In genomic region chr4:134496595-134497210, GRCm38 (mm10) we compare ENCODE assay signal across 8 mouse cellular contexts. TPM values are rescaled to one million over a fixed set of nuclear protein-coding genes. Genes with fewer than 3 reads are reported as not detected.
A peak's percentile ranks its signal among the peaks of the same experiment; 100 is the strongest.
DNase-seq lines count a peak whose midpoint lies in the region; ATAC-seq and TF ChIP-seq lines count a peak whose summit lies in the region.

TSS of gene Paqr7 (plus strand) at chr4:134496697.

- in situ Hi-C loops in ES-E14 (cut with MboI; ENCODE audit: low sequenced_read_pairs in 2 of 2, unreplicated experiment in 2 of 2): no loop called here

- H3K4me3 ChIP-seq in ES-E14 (ENCODE audit: insufficient read depth in 1 of 2, low read depth in 1 of 2, low read length in 2 of 2, poor library complexity in 1 of 2, severe bottlenecking in 1 of 2): peak within 1 kb of the TSS; percentile 20 to 53; a peak in 2 of 4 replicates
- peak within 1 kb of the TSS; percentile 52 for H3K4me3 ChIP-seq in forebrain, embryonic 16.5 days (replicated peaks; ENCODE audit: low read length)
- H3K4me3 ChIP-seq in liver, postnatal 0 days (ENCODE audit: low read depth, low read length): peak within 1 kb of the TSS; percentile 65
- peak within 1 kb of the TSS; percentile 46 for H3K4me3 ChIP-seq in neural tube, embryonic 11.5 days (ENCODE audit: low read depth, low read length)
- peak within 1 kb of the TSS; percentile 62 for H3K4me3 ChIP-seq in stomach, embryonic 16.5 days (replicated peaks; ENCODE audit: low read length)

- no peak within 1 kb of the TSS for H3K9ac ChIP-seq in ES-E14 (ENCODE audit: insufficient read depth, low read depth, low read length, poor library complexity, severe bottlenecking)
- peak within 1 kb of the TSS; percentile 70 for H3K9ac ChIP-seq in forebrain, embryonic 16.5 days (replicated peaks; ENCODE audit: low read depth, low read length)
- peak within 1 kb of the TSS; percentile 69 for H3K9ac ChIP-seq in liver, postnatal 0 days (replicated peaks)
- peak within 1 kb of the TSS; percentile 62 for H3K9ac ChIP-seq in neural tube, embryonic 11.5 days (ENCODE audit: low read length)
- peak within 1 kb of the TSS; percentile 80 for H3K9ac ChIP-seq in stomach, embryonic 16.5 days (ENCODE audit: low read length)

- H3K27ac ChIP-seq in ES-E14 (ENCODE audit: insufficient read depth, low read depth, low read length, poor library complexity, severe bottlenecking): no peak within 1 kb of the TSS
- no peak within 1 kb of the TSS for H3K27ac ChIP-seq in forebrain, embryonic 16.5 days (ENCODE audit: low read length)
- peak within 1 kb of the TSS; percentile 89 for H3K27ac ChIP-seq in liver, postnatal 0 days (ENCODE audit: low read depth)
- no peak within 1 kb of the TSS for H3K27ac ChIP-seq in neural tube, embryonic 11.5 days (ENCODE audit: low read depth, low read length)
- H3K27ac ChIP-seq in stomach, embryonic 16.5 days (ENCODE audit: low read length): peak within 1 kb of the TSS; percentile 73

- no peaks in the 10 kb centered on the region for H3K36me3 ChIP-seq in ES-E14 (ENCODE audit: control insufficient read depth, insufficient read depth, low read length, poor library complexity, severe bottlenecking)
- H3K36me3 ChIP-seq in forebrain, embryonic 16.5 days (ENCODE audit: control insufficient read depth, insufficient read depth): no peaks in the 10 kb centered on the region
- H3K36me3 ChIP-seq in liver, postnatal 0 days (replicated peaks; ENCODE audit: insufficient read depth, low read length): no peaks in the 10 kb centered on the region
- no peaks in the 10 kb centered on the region for H3K36me3 ChIP-seq in neural tube, embryonic 11.5 days (ENCODE audit: control insufficient read depth, insufficient read depth, low read length)
- no peaks in the 10 kb centered on the region for H3K36me3 ChIP-seq in stomach, embryonic 16.5 days (ENCODE audit: control insufficient read depth, insufficient read depth, low read length)

- DNase-seq in ES-E14 (ENCODE audit: low read depth, low spot score): no peak
- DNase-seq in cerebellum, adult 11-12 months: peak; percentile 91
- peak; percentile 79 to 80 for DNase-seq in heart, postnatal 14 days
- peak; percentile 75 to 84 for DNase-seq in kidney, postnatal 4 days
- DNase-seq in liver, postnatal 0 days: peak; percentile 85
- peak; percentile 57 for DNase-seq in neural tube, embryonic 11.5 days (ENCODE audit: low spot score)

- peaks cover 8 to 19% of the 10 kb centered on the region in 2 experiments; a peak in 3 of 4 replicates for H3K4me1 ChIP-seq in ES-E14 (ENCODE audit: control insufficient read depth in 2 of 2, insufficient read depth in 2 of 2, low read length in 2 of 2, poor library complexity in 1 of 2)
- peaks cover 12% of the 10 kb centered on the region for H3K4me1 ChIP-seq in forebrain, embryonic 16.5 days (replicated peaks; ENCODE audit: control insufficient read depth, insufficient read depth, low read length)
- H3K4me1 ChIP-seq in liver, postnatal 0 days (ENCODE audit: insufficient read depth): peaks cover 50% of the 10 kb centered on the region
- 0 out of 2 replicates have a peak, but pooled peaks cover 3% of the 10 kb centered on the region for H3K4me1 ChIP-seq in neural tube, embryonic 11.5 days (ENCODE audit: control insufficient read depth, insufficient read depth, low read length)
- H3K4me1 ChIP-seq in stomach, embryonic 16.5 days (ENCODE audit: control insufficient read depth, insufficient read depth, low read length): peaks cover 15% of the 10 kb centered on the region

- intact Hi-C loops in heart, postnatal 14 days (cut with DNase I): no loop called here

- ATAC-seq in forebrain, embryonic 16.5 days: peak; percentile 71
- peak; percentile 73 for ATAC-seq in liver, postnatal 0 days
- no peak for ATAC-seq in neural tube, embryonic 11.5 days (ENCODE audit: insufficient read depth, low FRiP score, low TSS enrichment)
- ATAC-seq in stomach, embryonic 16.5 days (ENCODE audit: insufficient read depth, low FRiP score): peak; percentile 78

- peak within 1 kb of the TSS; percentile 66 for H3K4me2 ChIP-seq in forebrain, embryonic 16.5 days (ENCODE audit: low read length)
- peak within 1 kb of the TSS; percentile 95 for H3K4me2 ChIP-seq in liver, postnatal 0 days (ENCODE audit: low read depth, low read length)
- H3K4me2 ChIP-seq in neural tube, embryonic 11.5 days (ENCODE audit: low read depth): peak within 1 kb of the TSS; percentile 93
- peak within 1 kb of the TSS; percentile 98 for H3K4me2 ChIP-seq in stomach, embryonic 16.5 days (ENCODE audit: low read depth, low read length)

- TF ChIP-seq CTCF in liver, postnatal 0 days (IDR thresholded peaks at IDR 0.05; ENCODE audit: low read depth): peak; percentile 12; the same call in 1 of the 2 replicates

- H3K27me3 ChIP-seq in forebrain, embryonic 16.5 days (replicated peaks; ENCODE audit: control insufficient read depth, insufficient read depth, low read length): no peaks in the 10 kb centered on the region
- H3K27me3 ChIP-seq in liver, postnatal 0 days (ENCODE audit: insufficient read depth, low read length): no peaks in the 10 kb centered on the region
- no peaks in the 10 kb centered on the region; the same call in 1 of the 2 replicates for H3K27me3 ChIP-seq in neural tube, embryonic 11.5 days (ENCODE audit: control insufficient read depth, insufficient read depth, low read length)
- H3K27me3 ChIP-seq in stomach, embryonic 16.5 days (ENCODE audit: control insufficient read depth, insufficient read depth, low read length): no peaks in the 10 kb centered on the region

- no peak for TF ChIP-seq EP300 in liver, postnatal 0 days (IDR thresholded peaks at IDR 0.05; ENCODE audit: low read depth)

- H3K9me3 ChIP-seq in ES-E14 (ENCODE audit: control insufficient read depth, insufficient read depth, low read depth, low read length): no peaks in the 10 kb centered on the region
- H3K9me3 ChIP-seq in forebrain, embryonic 16.5 days (ENCODE audit: control insufficient read depth, low read length): no peaks in the 10 kb centered on the region
- H3K9me3 ChIP-seq in liver, postnatal 0 days (ENCODE audit: low read length): no peaks in the 10 kb centered on the region
- H3K9me3 ChIP-seq in neural tube, embryonic 11.5 days (ENCODE audit: control insufficient read depth, low read length): no peaks in the 10 kb centered on the region
- no peaks in the 10 kb centered on the region for H3K9me3 ChIP-seq in stomach, embryonic 16.5 days (replicated peaks; ENCODE audit: control insufficient read depth, low read length)

- 3% methylated on average over 35 of the region's 35 CpGs for WGBS in forebrain, embryonic 16.5 days
- WGBS in liver, postnatal 0 days (ENCODE audit: insufficient replicate concordance): 1% methylated on average over 34 of the region's 35 CpGs
- WGBS in neural tube, embryonic 11.5 days: 1% methylated on average over 35 of the region's 35 CpGs
- 4% methylated on average over 35 of the region's 35 CpGs for WGBS in stomach, embryonic 16.5 days

TF ChIP-seq in ES-E14, 5 proteins besides CTCF, POLR2A, EP300 and RAD21:
- TF ChIP-seq HCFC1 (IDR thresholded peaks at IDR 0.05; ENCODE audit: borderline replicate concordance, insufficient read depth, low read length) (no peak), CHD2 (IDR thresholded peaks at IDR 0.05; ENCODE audit: low read depth, low read length) (no peak), MAFK (IDR thresholded peaks at IDR 0.05; ENCODE audit: insufficient read depth, low read depth, low read length) (no peak), ZNF384 (IDR thresholded peaks at IDR 0.05; ENCODE audit: low read depth, low read length) (no peak), ZC3H11A (IDR thresholded peaks at IDR 0.05; ENCODE audit: borderline replicate concordance, low read depth, low read length) (no peak)

RNA-seq across cellular contexts. Expression of gene Paqr7, which starts in this region (rescaled TPM):
- 4.8 and 6.9 TPM in 2 replicates for total RNA-seq in ES-E14 (2012; rRNA removed)
- polyA plus RNA-seq in forebrain, embryonic 16.5 days (2015; fragmentation: Nextera tagmentation; extraction: Ambion mirVana): 14.4 and 14.7 TPM in 2 replicates
- 10 to 100 TPM; 15.5 to 19.6 TPM for total RNA-seq in heart, postnatal 14 days (2021)
- 12.4 and 17.8 TPM in 2 replicates for polyA plus RNA-seq in liver, postnatal 0 days (2015; fragmentation: Nextera tagmentation; extraction: Ambion mirVana)
- 2.0 and 2.2 TPM in 2 replicates for polyA plus RNA-seq in neural tube, embryonic 11.5 days (2014; fragmentation: Nextera tagmentation; extraction: Ambion mirVana)
- 11.7 and 12.0 TPM in 2 replicates for polyA plus RNA-seq in stomach, embryonic 16.5 days (2015; fragmentation: Nextera tagmentation; extraction: Ambion mirVana)

Comparison
In these comparisons a context has a peak if more than half of its experiments do, and no peak if none do; other contexts are left out.
1. H3K27ac ChIP-seq: peak in liver, postnatal 0 days (single experiment) and stomach, embryonic 16.5 days (single experiment); none in ES-E14 (single experiment), forebrain, embryonic 16.5 days (single experiment) and neural tube, embryonic 11.5 days (single experiment).
2. Peak in every context shown above with its lines, with median percentiles within 50 percentile points of each other: H3K4me3 ChIP-seq and H3K4me2 ChIP-seq.